Mouse (Mus musculus) hindbrain, embryonic 14.5 days (tissue): Measurements from ENCODE around the gene Mrpl14. TPM values are rescaled to one million over a fixed set of nuclear protein-coding genes. Genes with fewer than 3 reads are reported as not detected.

Source experiments
- ATAC-seq: fragments of 200-750 bp; cut with Nextera tagmentation; 2 replicates; pipeline ENCODE4 v1.8.0; 2017; ENCODE audit warnings: moderate number of reproducible peaks, mild to moderate bottlenecking, moderate TSS enrichment, moderate library complexity; ENCODE audit not compliant: low FRiP score
- DNase-seq: peaks from one replicate; pipeline ENCODE4 v3.0.0-alpha.2; 2015; ENCODE audit warnings: low spot score
- H3K27ac ChIP-seq: fragments of 300-500 bp; sonication (generic); 2 replicates; pipeline ENCODE4 v1.5.1; 2014; ENCODE audit warnings: mild to moderate bottlenecking, moderate library complexity
- H3K27me3 ChIP-seq: fragments of 300-500 bp; sonication (generic); 2 replicates; pipeline ENCODE4 v1.6.1; 2014; ENCODE audit warnings: mild to moderate bottlenecking, low read length, mixed read lengths; ENCODE audit not compliant: control insufficient read depth, insufficient read depth
- H3K36me3 ChIP-seq: fragments of 300-500 bp; sonication (generic); replicated peaks from 2 replicates; pipeline ENCODE4 v1.6.1; 2014; ENCODE audit not compliant: control insufficient read depth, insufficient read depth
- H3K4me1 ChIP-seq: fragments of 300-500 bp; sonication (generic); replicated peaks from 2 replicates; pipeline ENCODE4 v1.6.1; 2014; ENCODE audit warnings: antibody characterized with exemption, low read length, mixed read lengths; ENCODE audit not compliant: control insufficient read depth, insufficient read depth
- H3K4me2 ChIP-seq: fragments of 300-500 bp; sonication (generic); replicated peaks from 2 replicates; pipeline ENCODE4 v1.6.1; 2014; ENCODE audit warnings: mild to moderate bottlenecking, moderate library complexity
- H3K4me3 ChIP-seq: fragments of 300-500 bp; sonication (generic); replicated peaks from 2 replicates; pipeline ENCODE4 v1.5.1; 2014; ENCODE audit warnings: mild to moderate bottlenecking, low read length
- H3K9ac ChIP-seq: fragments of 300-500 bp; sonication (generic); 2 replicates; pipeline ENCODE4 v1.6.1; 2014
- H3K9me3 ChIP-seq: fragments of 300-500 bp; sonication (generic); 2 replicates; pipeline ENCODE4 v1.6.1; 2016; ENCODE audit warnings: low read length; ENCODE audit not compliant: control insufficient read depth
- WGBS: fragments of 180-500 bp; shearing (Covaris S2); extraction: QIAGEN DNeasy Blood & Tissue Kit; methylation state at CpG from one replicate; pipeline ENCODE4 v1.1.7; 2014; 5-methylcytosine and 5-hydroxymethylcytosine counted together
- polyA plus RNA-seq: library from polyadenylated mRNA; unstranded; fragments of >200 nt; fragmentation: Nextera tagmentation; extraction: Ambion mirVana; gene quantifications from 2 replicates; pipeline ENCODE4 v1.2.1, GENCODE M21; 2014

The Mrpl14 gene
- polyA plus RNA-seq, 1 experiment from 2014 or later = 132 TPM

DNA sequence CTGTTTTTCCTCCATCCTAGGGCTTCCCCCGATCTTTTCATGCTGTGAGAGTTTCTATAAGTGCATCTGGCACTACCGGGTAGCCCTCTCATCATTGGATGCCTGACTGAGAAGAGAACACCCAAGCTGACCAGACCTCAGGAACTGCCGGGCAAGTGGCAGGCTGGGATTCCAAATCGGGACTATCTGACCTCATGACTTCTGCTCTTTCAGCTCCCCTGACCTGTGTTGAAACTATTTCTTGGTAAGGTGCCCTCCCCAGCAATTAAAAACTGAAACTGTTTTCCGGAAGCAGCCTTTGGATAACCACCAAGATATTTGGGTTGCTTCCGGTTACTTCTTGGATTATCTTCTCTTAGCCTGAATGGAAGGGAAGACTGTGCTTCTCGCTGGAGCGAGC is 22.1 kb downstream of the Mrpl14 start:
- 89% methylated on average over 8 of the region's 8 CpGs for WGBS
- DNase-seq (no peak), ATAC-seq (no peak)
- no peak overlapping the region for H3K4me3 ChIP-seq
- H3K27me3 ChIP-seq = no peaks in the 10 kb centered on the region
- H3K36me3 ChIP-seq = no peaks in the 10 kb centered on the region
- H3K4me2 ChIP-seq = no peak overlapping the region
- no peaks in the 10 kb centered on the region for H3K4me1 ChIP-seq
- H3K9ac ChIP-seq = no peak overlapping the region
- H3K27ac ChIP-seq = no peak overlapping the region
- no peaks in the 10 kb centered on the region for H3K9me3 ChIP-seq

GRCm38 (mm10) chr17:45709829-45710228 is 23.7 kb downstream of the Mrpl14 start:
- Histone ChIP-seq H3K4me2 (no peak overlapping the region), H3K9me3 (no peaks in the 10 kb centered on the region), H3K27ac (no peak overlapping the region), H3K27me3 (no peaks in the 10 kb centered on the region), H3K36me3 (no peaks in the 10 kb centered on the region), H3K4me3 (no peak overlapping the region), H3K9ac (no peak overlapping the region), H3K4me1 (no peaks in the 10 kb centered on the region)
- 52% methylated on average over 3 of the region's 3 CpGs for WGBS
- ATAC-seq = no peak
- no peak for DNase-seq

GRCm38 (mm10) chr17:45710407-45710806 is 24.3 kb downstream of the Mrpl14 start:
- Histone ChIP-seq H3K27ac (no peak overlapping the region), H3K4me1 (no peaks in the 10 kb centered on the region), H3K9ac (no peak overlapping the region), H3K4me3 (no peak overlapping the region), H3K4me2 (no peak overlapping the region), H3K27me3 (no peaks in the 10 kb centered on the region), H3K36me3 (no peaks in the 10 kb centered on the region), H3K9me3 (no peaks in the 10 kb centered on the region)
- WGBS = 79% methylated on average over 8 of the region's 8 CpGs
- DNase-seq (no peak), ATAC-seq (no peak)

GRCm38 (mm10) chr17:45711525-45711924 is 25.4 kb downstream of the Mrpl14 start:
- no peak overlapping the region for H3K9ac ChIP-seq
- no peak overlapping the region for H3K4me3 ChIP-seq
- no peak overlapping the region for H3K4me2 ChIP-seq
- no peaks in the 10 kb centered on the region for H3K36me3 ChIP-seq
- no peak for DNase-seq
- WGBS = 64% methylated on average over 3 of the region's 3 CpGs
- H3K27me3 ChIP-seq = no peaks in the 10 kb centered on the region
- H3K9me3 ChIP-seq = no peaks in the 10 kb centered on the region
- no peaks in the 10 kb centered on the region for H3K4me1 ChIP-seq
- H3K27ac ChIP-seq = no peak overlapping the region
- no peak for ATAC-seq

DNA sequence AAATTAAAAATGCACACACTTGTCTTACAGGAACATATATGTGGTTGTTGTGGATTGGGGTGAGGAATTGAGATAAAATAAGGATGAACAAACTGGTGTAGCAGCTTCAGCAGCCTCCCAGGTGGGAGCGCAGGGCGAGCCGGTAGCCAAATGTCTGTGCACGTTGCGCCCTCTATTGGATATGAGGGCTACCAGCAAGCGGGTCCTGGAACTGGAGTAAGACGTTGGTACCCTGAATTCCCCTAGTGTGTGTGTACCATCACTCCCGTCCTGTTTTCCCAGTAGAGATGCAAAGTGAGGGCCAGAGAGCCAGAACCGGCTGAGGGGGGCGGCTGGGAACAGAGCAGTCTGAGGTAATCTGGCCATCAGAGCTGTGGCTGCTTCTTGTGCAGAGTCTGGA is 32.2 kb downstream of the Mrpl14 start:
- Histone ChIP-seq H3K4me1 (peaks cover 11% of the 10 kb centered on the region), H3K9me3 (no peaks in the 10 kb centered on the region), H3K27ac (no peak overlapping the region), H3K27me3 (no peaks in the 10 kb centered on the region), H3K4me2 (no peak overlapping the region), H3K9ac (no peak overlapping the region), H3K4me3 (no peak overlapping the region), H3K36me3 (no peaks in the 10 kb centered on the region)
- peak; percentile 70 for DNase-seq
- WGBS = 12% methylated on average over 10 of the region's 10 CpGs
- ATAC-seq = peak; percentile 68; the same call in 1 of the 2 replicates

- H3K27me3 ChIP-seq = no peaks in the 10 kb centered on the region
- peak overlapping the region; percentile 76 for H3K9ac ChIP-seq
- no peaks in the 10 kb centered on the region for H3K9me3 ChIP-seq
- H3K4me1 ChIP-seq = peaks cover 14% of the 10 kb centered on the region
- ATAC-seq = peak; percentile 84
- 3% methylated on average over 25 of the region's 25 CpGs for WGBS
- DNase-seq = peak; percentile 96
- peak overlapping the region; percentile 36 for H3K4me3 ChIP-seq
- H3K4me2 ChIP-seq = peak overlapping the region; percentile 55
- H3K27ac ChIP-seq = peak overlapping the region; percentile 84
- H3K36me3 ChIP-seq = no peaks in the 10 kb centered on the region
These were observed 37.8 kb downstream of the Mrpl14 start for GRCm38 (mm10) chr17:45723732-45724573.

DNA sequence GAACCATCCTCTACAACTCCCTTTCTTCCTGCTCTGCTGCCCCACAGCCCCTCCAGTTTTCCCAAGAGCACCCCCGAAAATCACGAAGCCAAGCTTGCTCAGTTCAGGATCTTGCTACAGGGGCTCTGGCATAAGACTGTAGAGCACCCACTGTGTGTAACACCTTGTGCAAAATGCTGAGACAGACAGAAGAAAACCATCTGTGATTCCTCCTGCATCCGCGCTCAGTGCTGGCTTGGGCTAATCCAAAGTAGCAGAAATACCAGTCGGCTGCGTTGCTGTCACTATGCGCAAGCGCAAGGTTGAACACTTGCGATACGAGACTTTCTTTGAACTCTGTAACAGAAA is 38.4 kb downstream of the Mrpl14 start:
- DNase-seq = no peak
- peaks cover 14% of the 10 kb centered on the region for H3K4me1 ChIP-seq
- peak; percentile 12; the same call in 1 of the 2 replicates for ATAC-seq
- 0 out of 2 replicates have a peak overlapping the region, but pooled peaks have one; percentile 76 for H3K9ac ChIP-seq
- 83% methylated on average over 10 of the region's 10 CpGs for WGBS
- H3K9me3 ChIP-seq = no peaks in the 10 kb centered on the region
- H3K27me3 ChIP-seq = no peaks in the 10 kb centered on the region
- H3K36me3 ChIP-seq = no peaks in the 10 kb centered on the region
- no peak overlapping the region for H3K4me3 ChIP-seq
- H3K4me2 ChIP-seq = 0 out of 2 replicates have a peak overlapping the region, but pooled peaks have one; percentile 55
- H3K27ac ChIP-seq = no peak overlapping the region

DNA sequence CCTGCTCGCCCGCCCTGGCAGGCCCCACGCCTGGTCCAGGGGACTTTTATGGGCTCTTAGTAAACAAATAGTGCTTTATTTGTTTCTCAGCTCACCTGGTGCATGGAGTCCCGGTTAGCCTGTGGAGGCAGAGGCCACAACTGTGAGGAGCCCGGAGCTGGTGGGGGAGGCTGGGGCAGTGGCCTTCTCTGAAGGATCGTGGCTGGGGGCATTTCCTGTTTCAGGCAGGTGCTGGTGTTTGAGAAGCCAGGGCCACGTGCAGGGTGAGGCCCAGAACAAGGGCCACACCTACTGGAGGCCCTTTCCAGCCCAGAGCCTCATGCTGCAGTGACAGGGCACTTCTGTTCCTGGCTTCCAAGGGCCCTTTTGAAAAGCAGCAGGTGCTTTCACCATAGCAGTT is 40.1 kb downstream of the Mrpl14 start:
- H3K27me3 ChIP-seq = no peaks in the 10 kb centered on the region
- H3K9me3 ChIP-seq = no peaks in the 10 kb centered on the region
- 68% methylated on average over 7 of the region's 7 CpGs for WGBS
- no peak overlapping the region for H3K27ac ChIP-seq
- no peaks in the 10 kb centered on the region for H3K36me3 ChIP-seq
- H3K4me1 ChIP-seq = peaks cover 14% of the 10 kb centered on the region
- DNase-seq (no peak), ATAC-seq (no peak)
- no peak overlapping the region for H3K9ac ChIP-seq
- H3K4me2 ChIP-seq = no peak overlapping the region
- H3K4me3 ChIP-seq = no peak overlapping the region

- H3K27ac ChIP-seq = no peak overlapping the region
- no peaks in the 10 kb centered on the region for H3K36me3 ChIP-seq
- H3K4me3 ChIP-seq = no peak overlapping the region
- H3K9me3 ChIP-seq = no peaks in the 10 kb centered on the region
- no peak for DNase-seq
- ATAC-seq = no peak
- H3K9ac ChIP-seq = no peak overlapping the region
- H3K4me1 ChIP-seq = peaks cover 10% of the 10 kb centered on the region
- H3K27me3 ChIP-seq = no peaks in the 10 kb centered on the region
- WGBS = 78% methylated on average over 2 of the region's 2 CpGs
- no peak overlapping the region for H3K4me2 ChIP-seq
These were observed 41.4 kb downstream of the Mrpl14 start for GRCm38 (mm10) chr17:45727481-45727880.
